23 mouse cellular contexts compared by ENCODE assay signal in the genomic region with DNA sequence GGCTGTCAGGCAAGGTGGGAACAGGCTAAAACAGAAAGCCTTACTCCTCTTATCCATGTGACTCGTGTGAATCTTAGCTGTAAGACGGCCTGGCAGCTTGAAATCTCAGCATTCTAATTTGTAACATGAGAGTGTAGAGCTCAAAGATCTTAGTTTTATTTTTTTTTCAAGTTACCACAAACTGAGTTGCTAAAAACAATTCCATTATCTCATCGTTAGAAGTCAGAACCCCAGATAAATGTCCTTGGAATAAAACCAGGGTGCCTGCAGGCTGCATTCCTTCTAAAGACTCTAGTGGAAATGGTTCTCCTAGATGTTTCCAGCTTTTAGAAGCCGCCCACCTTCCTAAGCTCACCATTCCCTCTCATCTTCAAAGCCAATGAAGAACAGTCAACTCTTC.
DNase-seq lines count a peak whose midpoint lies in the region; ATAC-seq and TF ChIP-seq lines count a peak whose summit lies in the region.
"Had no signal": no experiment of that assay in that cellular context is flagged by ENCODE, and none has a peak within 500 bp of the region (broad histone marks: within the 10 kb centered on the region; RNA-seq: fewer than 3 reads in every experiment).

No protein-coding gene starts in this region.

- H3K4me2 ChIP-seq in heart, embryonic 12.5 days = no peak overlapping the region
- H3K4me2 ChIP-seq: embryonic facial prominence, embryonic 13.5 days; forebrain, embryonic 13.5 days; heart, embryonic 15.5 days; hindbrain, embryonic 14.5 days; intestine, embryonic 15.5 days had no signal

- H3K36me3 ChIP-seq in heart, adult 2 months (ENCODE audit: control insufficient read depth, insufficient read depth, low read length) = no peaks in the 10 kb centered on the region
- no peaks in the 10 kb centered on the region for H3K36me3 ChIP-seq in heart, embryonic 12.5 days
- H3K36me3 ChIP-seq: embryonic facial prominence, embryonic 13.5 days; G1E; heart, embryonic 15.5 days; hindbrain, embryonic 10.5 days; intestine, embryonic 15.5 days had no signal

- POLR2A ChIA-PET in Patski (lab: Charles Lee) = no interaction called here

- ATAC-seq in heart, embryonic 12.5 days (ENCODE audit: insufficient number of reproducible peaks, low FRiP score) = no peak
- peak; percentile 78 for ATAC-seq in Patski
- ATAC-seq: activated CD4-positive, CD25-positive, alpha-beta regulatory T cell, adult 4 months; CD4-positive, CD25-positive, alpha-beta regulatory T cell, adult 4 months; forebrain, embryonic 13.5 days; forebrain, postnatal 0 days; intestine, embryonic 15.5 days had no signal

- H3K9me3 ChIP-seq in heart, embryonic 12.5 days (replicated peaks) = no peaks in the 10 kb centered on the region
- H3K9me3 ChIP-seq: forebrain, embryonic 13.5 days; heart, embryonic 15.5 days; intestine, embryonic 15.5 days had no signal

- H3K4me3 ChIP-seq in heart, adult 2 months = no peak overlapping the region
- H3K4me3 ChIP-seq in heart, embryonic 12.5 days = no peak overlapping the region
- H3K4me3 ChIP-seq: embryonic facial prominence, embryonic 13.5 days; forebrain, embryonic 13.5 days; heart, embryonic 15.5 days; hindbrain, embryonic 10.5 days; intestine, embryonic 15.5 days had no signal

- intact Hi-C loops in heart, adult 2 months (cut with DNase I) = no loop called here

- in situ Hi-C loops in Patski (cut with MboI; ENCODE audit: low pct_unique_long_range_greater_than_20kb) = no loop called here

- no peak for TF ChIP-seq CTCF in heart, adult 2 months (IDR thresholded peaks at IDR 0.05)
- TF ChIP-seq CTCF in Patski (IDR thresholded peaks at IDR 0.05) = no peak

- 37% methylated on average over 4 of the region's 4 CpGs for WGBS in heart, adult 2 months
- 32% methylated on average over 4 of the region's 4 CpGs for WGBS in heart, embryonic 12.5 days

- TF ChIP-seq POLR2A in heart, adult 2 months (IDR thresholded peaks at IDR 0.05; ENCODE audit: insufficient read depth, low read depth, low read length) = no peak

- no peaks in the 10 kb centered on the region for H3K27me3 ChIP-seq in heart, adult 2 months (ENCODE audit: control insufficient read depth, insufficient read depth, low read length)
- H3K27me3 ChIP-seq in heart, embryonic 12.5 days (replicated peaks) = no peaks in the 10 kb centered on the region
- no peaks in the 10 kb centered on the region for H3K27me3 ChIP-seq in Patski
- H3K27me3 ChIP-seq: embryonic facial prominence, embryonic 13.5 days; forebrain, embryonic 13.5 days; heart, embryonic 15.5 days; intestine, embryonic 15.5 days had no signal

- H3K79me2 ChIP-seq in heart, adult 2 months (replicated peaks; ENCODE audit: control insufficient read depth, insufficient read depth, low read length) = no peaks in the 10 kb centered on the region

- H3K4me1 ChIP-seq in heart, adult 2 months (ENCODE audit: control insufficient read depth, insufficient read depth, low read length) = peaks cover 1% of the 10 kb centered on the region; the same call in 1 of the 2 replicates
- H3K4me1 ChIP-seq in heart, embryonic 12.5 days (replicated peaks) = peaks cover 2% of the 10 kb centered on the region; the same call in 1 of the 2 replicates
- H3K4me1 ChIP-seq: embryonic facial prominence, embryonic 13.5 days; forebrain, embryonic 13.5 days; hindbrain, embryonic 10.5 days; intestine, embryonic 15.5 days had no signal

- TF ChIP-seq EP300 in heart, adult 2 months (IDR thresholded peaks at IDR 0.05; ENCODE audit: insufficient read depth, low read depth, low read length) = no peak

- no peak overlapping the region for H3K9ac ChIP-seq in heart, adult 2 months (ENCODE audit: low read depth, low read length)
- no peak overlapping the region for H3K9ac ChIP-seq in heart, embryonic 12.5 days
- H3K9ac ChIP-seq: embryonic facial prominence, embryonic 13.5 days; forebrain, embryonic 13.5 days; forebrain, postnatal 0 days; heart, embryonic 15.5 days; hindbrain, embryonic 14.5 days; intestine, embryonic 15.5 days had no signal

- H3K27ac ChIP-seq in heart, adult 2 months = peak overlapping the region; percentile 5; the same call in 1 of the 2 replicates
- no peak overlapping the region for H3K27ac ChIP-seq in heart, embryonic 12.5 days (ENCODE audit: poor library complexity, severe bottlenecking)
- H3K27ac ChIP-seq: embryonic facial prominence, embryonic 13.5 days; forebrain, embryonic 13.5 days; heart, embryonic 15.5 days; hindbrain, embryonic 10.5 days; hindbrain, embryonic 14.5 days; intestine, embryonic 15.5 days had no signal

- DNase-seq in heart, adult 2 months = no peak
- peak; percentile 1 for DNase-seq in lung, postnatal 10 days
- DNase-seq in lung, postnatal 4 days = no peak
- DNase-seq in Patski (ENCODE audit: low read depth, low spot score) = peak; percentile 50
- no peak for DNase-seq in left cerebral cortex, adult 18-20 months (ENCODE audit: low spot score in 2 of 2)
- DNase-seq in urinary bladder, postnatal 25 days (ENCODE audit: low spot score) = no peak
- DNase-seq: adrenal gland, postnatal 14 days; B cell, adult 2 months; cerebellum, adult 11-12 months; cerebellum, adult 9-10 months; cerebellum, postnatal 25 days; forebrain, postnatal 0 days; kidney, adult 18-20 months had no signal

- CTCF ChIA-PET in Patski (lab: Charles Lee) = no interaction called here

Comparison
In these comparisons a context has a peak if more than half of its experiments do, and no peak if none do; other contexts are left out.
1. DNase-seq: peak in lung, postnatal 10 days (single experiment) and Patski (single experiment); none in heart, adult 2 months (0 of 2), lung, postnatal 4 days (0 of 2), left cerebral cortex, adult 18-20 months (0 of 2) and urinary bladder, postnatal 25 days (single experiment).